Mouse (Mus musculus) frontal cortex, adult 2 months (tissue): ENCODE results near the gene Pcbp4. TPM values are rescaled to one million over a fixed set of nuclear protein-coding genes. Genes with fewer than 3 reads are reported as not detected.
"Not testable (repeated sequence)": the region's sequence is repeated elsewhere in the genome, so short reads cannot be mapped to it uniquely, and the experiment has no call there.

ENCODE experiments used
- DNase-seq, 2 experiments: peaks; one replicate each; pipeline ENCODE4 v3.0.0; 2022; ENCODE audit warnings: low spot score in 1 of 2; ENCODE audit errors: extremely low spot score in 1 of 2
- polyA plus RNA-seq: library from polyadenylated mRNA; depleted of rRNA; stranded (reverse); fragments of >200 nt; gene quantifications from 2 replicates; pipeline ENCODE4 v1.2.3, GENCODE M21; 2012; rRNA removed

The Pcbp4 gene
- polyA plus RNA-seq, 1 experiment, result 220 TPM

DNA sequence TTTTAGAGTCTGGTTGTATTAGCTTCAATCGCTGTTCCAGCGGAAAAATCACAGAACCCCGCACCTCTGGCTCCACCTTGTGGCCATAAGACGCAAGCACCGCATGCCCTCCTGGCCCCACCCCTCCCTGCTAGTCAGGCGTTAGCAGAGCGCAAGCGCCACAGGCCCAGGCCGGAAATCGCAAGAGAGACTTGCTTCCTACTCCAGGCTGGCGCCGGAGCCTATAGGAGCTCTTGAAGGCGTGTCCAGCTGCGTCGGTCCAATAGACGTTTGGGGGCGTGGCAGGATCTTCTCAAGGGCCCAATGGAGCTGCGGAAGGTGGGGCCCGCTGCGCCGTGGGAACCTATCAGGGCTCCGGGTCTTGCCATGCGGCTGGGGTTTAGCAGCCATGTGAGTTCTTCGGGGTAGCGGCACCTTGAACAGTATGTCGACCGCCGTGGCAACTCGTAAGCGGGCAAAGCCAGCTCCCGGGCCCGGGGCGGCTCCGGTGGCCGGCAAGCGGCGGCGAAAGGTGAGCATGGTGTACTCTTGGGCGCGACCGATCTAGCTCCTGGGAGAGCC lies 23.9 kb downstream of the Pcbp4 start, which contains the start of gene Parp3:
Gene Parp3 (minus strand): TSS at position 26 of the 561 bp plus-strand sequence.
- DNase-seq, result peak; percentile 100

DNA sequence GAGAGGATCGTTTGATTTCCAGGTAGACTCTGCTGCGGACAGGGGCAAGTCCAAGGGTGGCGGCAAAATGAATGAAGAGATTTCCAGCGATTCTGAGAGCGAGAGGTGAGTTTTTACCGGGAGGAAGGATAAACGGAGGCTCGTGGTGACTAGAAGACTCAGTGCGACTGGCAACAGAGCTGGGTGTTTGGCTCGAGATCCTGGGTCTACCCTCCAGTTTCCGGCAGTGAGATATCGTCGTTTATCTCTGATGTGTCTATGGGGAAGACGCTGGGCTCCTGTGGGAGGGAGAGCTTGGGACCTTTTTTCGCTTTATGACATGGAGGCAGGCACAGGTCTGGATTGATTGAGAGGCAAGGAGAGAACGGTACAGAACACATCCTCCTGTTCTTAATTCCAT lies 24.6 kb downstream of the Pcbp4 start:
- DNase-seq, result no peak

DNA sequence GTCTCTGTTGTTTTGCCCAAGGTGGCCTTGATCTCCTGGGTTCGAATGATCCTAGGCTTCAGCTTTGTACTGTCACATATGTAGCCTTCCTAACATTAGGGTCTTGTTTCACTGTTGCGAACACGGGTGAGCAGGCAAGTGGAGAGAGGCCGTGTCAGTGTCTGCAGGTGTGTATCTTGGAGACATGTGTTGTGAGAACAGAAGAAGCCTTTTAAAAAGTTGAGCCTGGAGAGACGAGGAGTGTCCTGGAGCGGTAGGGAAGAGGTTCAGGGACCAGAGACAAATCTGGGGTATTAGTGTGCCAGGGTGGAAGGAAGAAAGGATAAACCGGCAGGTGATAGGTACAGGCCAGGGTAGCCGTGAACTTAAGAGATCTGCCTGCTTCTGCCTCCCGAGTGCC lies 25.0 kb downstream of the Pcbp4 start:
- DNase-seq, result no peak

DNA sequence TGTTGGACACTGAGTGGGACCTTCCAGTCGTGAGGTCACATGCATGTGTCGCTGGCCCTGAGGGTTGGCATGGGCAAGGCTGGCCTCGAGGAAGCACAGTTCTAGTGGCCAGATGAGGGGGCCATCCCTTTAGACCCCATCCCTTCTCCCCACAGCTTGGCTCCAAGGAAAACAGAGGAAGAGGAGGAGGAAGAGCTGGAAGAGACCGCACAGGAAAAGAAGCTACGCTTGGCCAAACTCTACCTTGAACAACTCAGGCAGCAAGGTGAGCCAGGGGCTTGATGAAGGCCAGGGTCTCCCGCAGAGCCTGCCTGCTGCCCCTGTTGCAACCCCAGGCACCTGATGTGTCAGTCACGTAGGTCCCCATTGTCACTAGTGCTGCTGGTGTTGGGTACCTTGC lies 27.4 kb downstream of the Pcbp4 start:
- DNase-seq, result no peak

DNA sequence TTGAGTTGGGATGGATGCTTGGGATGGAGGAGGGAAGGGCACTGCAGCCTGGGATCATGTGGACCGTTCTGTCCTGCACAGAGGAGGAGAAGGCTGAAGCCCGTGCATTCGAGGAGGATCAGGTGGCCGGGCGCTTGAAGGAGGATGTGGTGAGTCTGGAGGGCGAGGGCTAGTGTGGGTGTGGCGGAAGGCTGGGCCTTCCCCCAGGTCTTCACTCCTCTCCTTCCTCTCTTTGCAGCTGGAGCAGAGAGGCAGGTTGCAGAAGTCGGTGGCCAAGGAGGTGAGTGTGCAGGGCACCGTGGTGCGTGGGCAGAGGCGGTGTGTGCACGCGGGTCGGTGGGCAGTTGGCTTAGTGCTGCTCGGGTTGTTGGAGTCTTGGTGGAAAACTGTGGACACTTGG lies 28.0 kb downstream of the Pcbp4 start:
- DNase-seq, result no peak

DNA sequence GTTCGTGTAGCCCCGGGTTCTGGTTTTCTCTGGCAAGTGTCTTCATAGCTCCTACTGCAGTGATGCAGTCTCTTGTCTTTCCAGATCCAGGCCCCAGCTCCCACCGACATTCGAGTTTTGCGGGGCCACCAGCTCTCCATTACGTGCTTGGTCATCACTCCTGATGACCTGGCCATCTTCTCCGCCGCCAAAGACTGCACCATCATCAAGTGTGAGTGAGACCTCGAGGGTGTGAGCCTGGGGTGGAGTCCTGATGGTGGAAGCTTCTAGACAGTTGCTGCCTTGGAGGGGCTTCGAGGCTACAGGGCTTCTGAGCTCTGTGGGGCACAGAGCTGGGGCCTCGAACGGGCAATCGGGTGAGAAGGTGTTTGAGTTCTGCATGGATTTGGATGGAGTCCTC lies 28.6 kb downstream of the Pcbp4 start:
- no peak for DNase-seq

DNA sequence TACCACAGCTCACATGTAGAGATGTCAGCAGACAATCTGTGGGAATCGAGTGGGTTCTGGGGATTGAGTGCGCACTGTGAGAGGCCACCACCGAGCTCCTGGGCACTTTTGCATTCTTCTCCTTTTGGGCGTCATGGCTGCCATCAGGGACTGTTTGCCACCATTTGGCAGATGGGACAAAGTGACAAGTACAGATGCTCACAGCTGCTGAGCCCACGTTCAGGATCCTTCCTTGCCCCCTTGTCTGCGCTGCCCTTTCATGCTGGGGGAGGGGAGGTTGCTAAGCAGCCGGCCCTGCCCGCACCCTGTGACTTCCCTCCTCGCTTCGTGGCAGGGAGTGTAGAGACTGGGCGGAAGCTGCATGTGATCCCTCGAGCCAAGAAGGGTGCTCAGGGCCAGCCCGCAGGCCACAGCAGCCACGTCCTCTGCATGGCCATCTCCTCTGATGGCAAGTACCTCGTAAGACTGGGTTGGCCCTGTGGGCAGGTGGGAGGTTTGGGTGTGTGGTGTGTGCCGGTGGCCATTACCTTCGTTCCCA lies 29.6 kb downstream of the Pcbp4 start:
- no peak for DNase-seq

DNA sequence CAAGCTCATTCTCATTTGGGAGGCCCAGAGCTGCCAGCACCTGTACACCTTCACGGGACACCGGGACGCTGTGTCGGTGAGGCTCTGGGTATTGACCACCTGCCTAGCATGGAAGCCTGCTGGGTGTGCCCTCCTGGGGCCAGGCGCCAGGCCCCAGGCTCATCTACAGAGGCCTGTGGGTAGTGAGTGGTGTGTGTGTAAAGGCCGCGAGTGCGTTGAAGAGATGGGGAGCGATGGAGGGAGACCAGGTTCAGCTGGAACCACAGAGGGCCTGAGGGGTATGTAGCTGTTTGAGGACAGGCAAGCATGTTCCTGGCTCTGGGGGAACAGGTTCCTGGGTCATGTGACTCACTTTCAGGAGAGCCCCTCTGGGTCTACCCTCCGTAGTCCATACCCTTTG lies 30.0 kb downstream of the Pcbp4 start:
- DNase-seq, result no peak

DNA sequence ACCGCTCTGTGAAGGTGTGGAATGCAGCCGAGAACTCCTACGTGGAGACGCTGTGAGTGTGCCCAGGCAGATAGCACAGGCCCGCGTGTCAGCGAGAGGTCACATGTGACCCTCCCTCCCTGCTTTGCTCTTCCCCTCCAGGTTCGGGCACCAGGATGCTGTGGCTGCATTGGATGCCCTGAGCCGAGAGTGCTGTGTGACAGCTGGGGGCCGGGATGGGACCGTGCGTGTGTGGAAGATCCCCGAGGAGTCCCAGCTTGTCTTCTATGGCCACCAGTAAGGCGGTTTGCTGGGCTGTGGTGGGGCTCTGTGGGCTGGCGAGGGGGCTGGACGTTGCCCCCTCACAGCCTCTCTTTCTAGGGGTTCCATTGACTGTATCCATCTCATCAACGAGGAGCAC lies 30.5 kb downstream of the Pcbp4 start:
- DNase-seq, result no peak

DNA sequence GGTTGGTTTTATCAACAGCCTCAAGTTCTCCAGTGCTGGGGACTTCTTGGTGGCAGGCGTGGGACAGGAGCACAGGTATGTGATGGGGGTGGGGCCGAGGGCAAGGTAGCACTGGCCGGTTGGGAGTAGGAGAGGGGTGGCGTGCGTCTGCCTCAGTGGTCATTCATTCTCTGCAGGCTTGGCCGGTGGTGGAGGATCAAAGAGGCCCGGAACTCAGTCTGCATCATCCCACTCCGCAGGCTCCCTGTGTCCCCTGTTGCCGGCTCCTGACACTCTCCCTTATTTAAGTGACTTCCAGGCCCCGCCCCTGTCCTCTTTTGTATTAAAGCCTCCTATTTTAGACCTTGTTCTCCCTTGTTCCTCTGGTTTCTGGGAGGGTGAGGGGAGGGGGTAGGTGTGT lies 32.0 kb downstream of the Pcbp4 start:
- DNase-seq, result no peak

DNA sequence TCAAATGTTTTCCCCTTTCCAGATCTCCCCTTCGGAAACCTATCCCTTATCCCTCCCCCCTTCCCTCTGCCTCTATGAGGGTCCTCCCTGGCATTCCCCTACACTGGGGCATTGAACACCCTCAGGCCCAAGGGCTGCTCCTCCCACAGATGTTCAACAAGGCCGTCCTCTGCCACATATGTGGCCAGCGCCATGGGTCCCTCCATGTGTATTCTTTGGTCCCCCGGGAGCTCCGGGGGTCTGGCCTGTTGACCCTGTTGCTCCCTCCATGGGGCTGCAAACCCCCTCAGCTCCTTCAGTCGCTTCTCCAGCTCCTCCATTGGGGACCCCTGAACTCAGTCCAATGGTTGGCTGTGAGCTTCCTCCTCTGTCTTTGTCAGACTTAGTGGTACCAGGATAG lies 34.5 kb downstream of the Pcbp4 start:
- not testable (repeated sequence) for DNase-seq

DNA sequence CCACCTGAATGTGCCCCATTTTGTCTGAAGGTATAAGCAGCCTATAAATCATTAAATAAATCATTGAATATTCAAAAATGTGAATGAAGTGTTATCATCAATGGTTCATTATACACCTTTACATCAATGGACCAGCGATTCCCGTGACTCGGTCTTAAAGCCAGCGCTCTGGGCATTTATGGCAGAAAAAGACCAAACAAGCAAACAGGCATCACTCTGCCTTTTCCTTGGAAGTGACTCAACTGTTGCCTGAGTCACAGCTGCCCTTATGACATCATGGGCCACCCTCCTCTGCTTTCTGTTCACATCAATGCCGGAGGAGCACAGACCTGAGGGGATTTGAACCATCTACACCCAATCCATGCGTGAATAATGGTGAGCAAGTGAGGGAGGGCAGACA lies 46.6 kb downstream of the Pcbp4 start, which contains the start of gene Iqcf1:
Gene Iqcf1 (plus strand): TSS at position 301 of the 400 bp plus-strand sequence.
- no peak for DNase-seq

DNA sequence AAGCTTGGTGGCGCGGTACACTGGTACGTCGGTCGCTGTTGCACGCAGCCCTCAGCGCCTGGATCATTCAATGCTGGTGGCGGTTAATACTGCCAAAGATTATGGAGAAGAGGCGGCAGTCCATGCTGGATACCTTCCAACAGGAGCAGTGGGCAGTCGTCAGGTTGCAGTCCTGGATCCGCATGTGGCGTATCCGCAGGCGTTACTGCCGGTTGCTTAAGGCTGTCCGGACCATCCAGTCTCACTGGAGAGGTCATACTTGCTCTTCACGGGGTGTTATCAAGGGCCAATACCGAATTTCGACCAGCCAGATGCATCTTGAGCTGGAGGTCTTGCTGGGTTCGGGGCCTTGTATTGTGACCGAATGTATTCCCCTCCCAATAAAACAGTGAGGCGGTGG lies 48.8 kb downstream of the Pcbp4 start:
- DNase-seq, result no peak

DNA sequence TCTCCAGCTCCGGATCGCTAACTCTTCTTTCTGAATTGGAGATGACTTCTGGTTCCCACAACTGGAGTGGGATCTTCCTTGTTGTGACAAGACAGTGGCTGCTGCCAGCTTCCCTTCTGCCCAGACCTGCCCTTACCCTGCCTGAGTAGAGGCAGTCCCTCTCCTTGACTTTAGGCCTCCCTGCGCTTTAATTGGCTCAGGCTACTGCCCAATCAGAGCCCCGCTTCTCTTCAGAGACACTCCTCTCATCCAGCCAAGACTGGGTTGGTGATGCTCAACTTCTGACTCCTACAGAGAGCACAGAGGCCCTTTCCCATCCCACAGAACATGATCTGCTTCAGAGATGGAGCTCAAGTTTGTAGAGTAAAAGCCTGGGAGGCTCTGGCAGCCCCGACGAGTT lies 51.2 kb downstream of the Pcbp4 start:
- no peak for DNase-seq

DNA sequence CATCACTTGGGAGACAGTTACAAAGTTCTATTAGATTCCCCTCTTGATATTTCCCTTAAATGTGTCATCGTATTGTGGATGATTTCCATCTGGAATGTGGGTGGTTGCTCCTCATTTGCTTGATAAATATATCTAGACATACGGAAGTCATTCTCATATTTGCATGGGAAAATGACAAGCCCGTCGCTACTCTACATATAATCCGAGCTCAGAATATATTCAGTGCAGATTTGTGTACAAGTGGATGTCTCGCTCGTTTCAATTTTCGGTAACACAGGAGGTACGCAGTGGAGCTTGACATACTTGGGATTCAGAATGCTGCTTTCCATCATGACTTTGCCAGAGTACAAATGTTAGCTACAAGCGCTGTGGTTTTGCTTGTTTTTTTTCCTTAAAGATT lies 56.3 kb downstream of the Pcbp4 start:
- peak in 1 of 2 experiments; percentile 46 for DNase-seq

DNA sequence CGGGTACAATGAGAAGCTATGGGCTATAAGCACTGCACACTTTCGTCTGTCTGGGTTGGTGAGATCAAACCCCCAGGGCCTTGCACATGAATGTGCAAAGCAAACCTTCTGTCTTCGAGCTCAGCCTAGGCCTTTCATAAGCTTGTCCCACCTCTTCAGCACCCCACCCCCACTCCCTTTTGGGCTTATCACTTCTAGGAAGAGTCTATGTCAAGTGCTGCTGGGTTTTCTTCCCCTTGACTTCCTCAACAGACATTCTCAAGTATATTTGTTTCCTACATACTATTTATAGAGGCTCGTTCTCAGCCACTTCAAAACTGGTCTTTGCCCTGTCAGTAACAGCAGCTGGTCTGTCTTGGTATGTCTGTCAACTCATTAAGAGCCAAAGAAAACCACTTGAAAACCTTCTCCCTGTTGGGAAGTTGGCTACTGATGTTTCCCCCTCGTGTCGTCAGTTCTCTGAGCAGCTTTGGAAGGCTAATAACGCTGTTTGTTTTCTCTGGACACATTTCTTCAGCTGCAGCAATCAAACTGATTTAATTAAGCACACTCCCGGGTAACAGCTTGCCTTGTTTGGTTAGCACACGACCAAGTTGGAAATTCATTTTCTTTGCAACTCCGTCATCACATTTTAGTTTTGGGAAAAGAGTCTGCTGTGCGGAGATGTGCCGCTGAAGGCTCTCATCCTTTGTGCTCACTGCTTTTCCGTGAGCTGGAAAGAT lies 59.8 kb downstream of the Pcbp4 start:
- DNase-seq, result peak in 1 of 2 experiments; percentile 14

DNA sequence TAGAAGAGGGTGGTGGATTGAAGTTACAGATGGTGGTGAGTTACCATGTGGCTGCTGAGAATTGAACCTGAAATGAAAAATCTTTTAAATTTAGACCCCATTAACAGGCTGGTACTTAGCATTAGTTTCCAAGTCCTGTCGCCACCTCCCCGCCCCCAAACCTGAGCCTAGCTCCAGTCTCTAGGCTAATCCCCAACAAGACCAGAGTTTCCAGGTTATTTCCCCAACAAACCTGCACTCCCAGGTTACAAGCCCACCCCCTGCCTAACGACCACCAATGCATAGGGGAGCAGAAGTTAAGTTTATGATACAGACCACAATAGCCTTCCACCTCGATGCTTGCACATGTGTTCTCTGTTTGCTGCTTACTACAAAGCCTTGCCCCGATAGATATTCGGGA lies 60.5 kb downstream of the Pcbp4 start:
- DNase-seq, result no peak

Other genes with a start within 250 kb of the Pcbp4 start
- 0.67 and 1.2 TPM in 2 replicates for gene Tlr9, start 230.7 kb upstream of the Pcbp4 start, polyA plus RNA-seq
- gene Alas1, start 204.6 kb upstream of the Pcbp4 start, polyA plus RNA-seq, result 122 and 129 TPM in 2 replicates
- 24.2 and 25.6 TPM in 2 replicates for gene Poc1a, start 172.2 kb upstream of the Pcbp4 start, polyA plus RNA-seq
- 92.3 and 101 TPM in 2 replicates for gene Dusp7, start 84.7 kb upstream of the Pcbp4 start, polyA plus RNA-seq
- 727 and 762 TPM in 2 replicates for gene Rpl29, start 23.8 kb upstream of the Pcbp4 start, polyA plus RNA-seq
- 9.8 and 9.9 TPM in 2 replicates for gene Acy1, start 15.0 kb upstream of the Pcbp4 start, polyA plus RNA-seq
- gene Abhd14b, start 5.8 kb upstream of the Pcbp4 start, polyA plus RNA-seq, result 29.0 and 36.5 TPM in 2 replicates
- gene Abhd14a, start 5.6 kb upstream of the Pcbp4 start, polyA plus RNA-seq, result 73.6 and 78.1 TPM in 2 replicates
- gene Gpr62, start 12.6 kb downstream of the Pcbp4 start, polyA plus RNA-seq, result 9.7 and 11.2 TPM in 2 replicates
- gene Rrp9, start 22.7 kb downstream of the Pcbp4 start, polyA plus RNA-seq, result 45.6 and 45.8 TPM in 2 replicates
- 4.3 and 5.1 TPM in 2 replicates for gene Parp3, start 23.7 kb downstream of the Pcbp4 start, polyA plus RNA-seq
- gene Iqcf1, start 46.7 kb downstream of the Pcbp4 start, polyA plus RNA-seq, result not detected in 2 replicates
- 0.25 TPM in 1 of 2 replicates, not detected in the other for gene Iqcf5, start 61.3 kb downstream of the Pcbp4 start, polyA plus RNA-seq
- not detected in 2 replicates for gene Iqcf3, start 108.3 kb downstream of the Pcbp4 start, polyA plus RNA-seq
- not detected in 2 replicates for gene Iqcf4, start 117.7 kb downstream of the Pcbp4 start, polyA plus RNA-seq
- not detected in 2 replicates for gene Iqcf6, start 173.3 kb downstream of the Pcbp4 start, polyA plus RNA-seq
- 73.5 and 78.2 TPM in 2 replicates for gene Grm2, start 202.8 kb downstream of the Pcbp4 start, polyA plus RNA-seq
- 96.7 and 104 TPM in 2 replicates for gene Tex264, start 232.6 kb downstream of the Pcbp4 start, polyA plus RNA-seq